Mouse (Mus musculus): Measurements from ENCODE around the gene Rap1gap.

The Rap1gap gene

GRCm38 (mm10) chr4:137748726-137749125, 84.2 kb downstream of the Rap1gap start:
- in situ Hi-C loops (cut with MboI; ENCODE audit: low pct_unique_long_range_greater_than_20kb in 1 of 2, low sequenced_read_pairs in 2 of 2, unreplicated experiment in 1 of 2): loop anchor here in 1 of 2 experiments (5.0 kb wide), 1 partner anchor 44 kb away; no protein-coding TSS in a partner anchor

DNA sequence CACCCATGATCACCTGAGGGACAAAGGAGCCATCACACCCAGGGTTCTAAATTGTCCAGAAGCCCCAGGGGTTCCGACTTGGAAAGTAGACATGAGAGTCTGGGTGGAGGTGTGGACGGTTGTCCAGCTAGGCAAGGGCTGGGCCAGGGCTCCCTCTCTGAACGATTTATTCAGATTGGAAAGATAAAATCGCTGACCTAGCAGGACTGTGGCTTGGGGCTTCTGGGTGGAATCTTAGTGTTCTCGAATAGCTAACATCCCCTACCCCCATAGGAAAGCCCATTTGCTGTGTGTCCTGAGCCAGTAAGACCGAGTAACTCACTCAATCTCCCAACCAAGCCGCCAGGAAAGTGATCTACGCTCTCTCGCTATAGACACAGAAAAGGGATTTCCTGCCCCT, 85.2 kb downstream of the Rap1gap start:
- in situ Hi-C loops (cut with MboI; ENCODE audit: low pct_unique_long_range_greater_than_20kb in 1 of 2, low sequenced_read_pairs in 2 of 2, unreplicated experiment in 1 of 2): loop anchor here in 1 of 2 experiments (5.0 kb wide), 1 partner anchor 43 kb away; no protein-coding TSS in a partner anchor

DNA sequence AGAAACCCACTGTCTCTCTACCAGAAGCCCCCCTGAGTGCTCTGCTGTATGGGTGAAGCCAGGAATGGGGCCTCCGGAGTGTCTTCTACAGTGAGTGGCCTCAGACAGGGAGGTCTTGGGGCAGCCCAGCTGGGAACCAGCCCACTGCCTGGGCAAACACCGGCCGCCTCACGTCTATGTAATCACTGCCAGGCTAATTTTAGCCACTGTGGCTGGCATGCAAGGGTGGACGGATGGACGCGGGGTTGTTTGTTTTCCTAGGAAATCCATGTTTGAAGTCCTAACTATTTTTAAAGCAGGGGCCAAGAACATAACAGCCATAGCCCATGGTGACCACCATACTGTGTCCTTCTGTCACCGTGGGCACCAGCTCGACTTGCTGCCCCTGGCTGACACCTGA, 85.6 kb downstream of the Rap1gap start:
- in situ Hi-C loops (cut with MboI; ENCODE audit: low pct_unique_long_range_greater_than_20kb in 1 of 2, low sequenced_read_pairs in 2 of 2, unreplicated experiment in 1 of 2): no loop called here

DNA sequence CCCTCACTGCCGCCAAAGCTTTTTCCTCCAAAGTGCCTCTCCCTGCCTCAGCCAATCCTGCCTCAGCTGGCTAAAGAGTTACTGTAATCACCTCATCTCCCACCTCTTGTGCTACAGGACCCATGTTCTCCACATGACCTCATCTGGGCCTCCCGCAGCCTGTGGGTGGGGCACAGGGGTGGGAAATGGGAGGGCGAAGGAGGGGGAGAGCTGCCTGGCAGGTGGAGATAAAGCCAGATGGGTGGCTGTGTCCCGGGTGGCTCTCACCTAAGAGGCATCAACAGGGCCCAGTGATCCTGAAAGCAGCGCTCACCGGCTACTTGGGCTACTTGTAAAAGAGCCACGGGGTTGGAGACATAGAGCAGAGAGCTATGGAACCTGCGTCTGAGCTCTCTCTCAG, 86.8 kb downstream of the Rap1gap start:
- in situ Hi-C loops (cut with MboI; ENCODE audit: low pct_unique_long_range_greater_than_20kb in 1 of 2, low sequenced_read_pairs in 2 of 2, unreplicated experiment in 1 of 2): no loop called here

DNA sequence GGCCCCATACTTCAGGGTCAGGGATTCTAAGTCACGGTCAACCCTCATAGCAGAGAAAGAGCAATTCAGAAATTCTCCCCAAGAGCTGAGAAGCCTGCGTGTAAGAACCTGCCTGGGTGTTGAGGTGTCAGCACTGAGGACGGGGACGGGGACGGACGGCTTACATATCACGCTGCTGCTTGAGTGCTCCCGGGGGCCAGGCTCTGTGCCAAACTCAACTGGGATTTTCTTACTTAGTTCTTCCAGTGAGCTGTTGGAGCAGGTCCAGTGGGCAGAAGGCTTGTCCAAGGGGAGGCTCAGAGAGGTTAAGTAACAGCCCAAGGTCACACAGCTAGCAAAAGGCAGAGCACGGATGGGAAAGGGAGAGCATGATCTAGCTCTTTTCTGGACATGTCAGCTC, 87.2 kb downstream of the Rap1gap start:
- in situ Hi-C loops (cut with MboI; ENCODE audit: low pct_unique_long_range_greater_than_20kb in 1 of 2, low sequenced_read_pairs in 2 of 2, unreplicated experiment in 1 of 2): no loop called here

DNA sequence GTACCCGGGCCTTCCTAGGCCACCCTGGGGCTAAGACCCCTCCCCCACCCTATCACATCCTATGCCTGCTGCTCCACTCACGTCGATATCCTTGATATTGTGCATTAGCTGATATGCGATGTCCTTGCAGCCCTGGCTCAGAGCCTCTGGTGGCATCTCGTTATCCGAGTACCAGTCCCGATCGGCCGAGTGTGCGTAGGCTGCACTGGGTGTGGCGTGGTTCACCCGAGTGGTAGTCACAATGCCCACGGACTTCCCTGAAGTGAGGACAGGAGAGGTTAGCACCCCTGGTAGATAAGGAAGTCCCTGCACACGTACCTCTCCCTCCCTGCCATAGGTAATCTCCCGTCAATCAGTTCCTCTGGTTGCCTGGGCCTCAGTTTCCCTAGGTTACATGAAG, 87.9 kb downstream of the Rap1gap start:
- in situ Hi-C loops (cut with MboI; ENCODE audit: low pct_unique_long_range_greater_than_20kb in 1 of 2, low sequenced_read_pairs in 2 of 2, unreplicated experiment in 1 of 2): no loop called here

GRCm38 (mm10) chr4:137753199-137753598, 88.7 kb downstream of the Rap1gap start:
- in situ Hi-C loops (cut with MboI; ENCODE audit: low pct_unique_long_range_greater_than_20kb in 1 of 2, low sequenced_read_pairs in 2 of 2, unreplicated experiment in 1 of 2): no loop called here

DNA sequence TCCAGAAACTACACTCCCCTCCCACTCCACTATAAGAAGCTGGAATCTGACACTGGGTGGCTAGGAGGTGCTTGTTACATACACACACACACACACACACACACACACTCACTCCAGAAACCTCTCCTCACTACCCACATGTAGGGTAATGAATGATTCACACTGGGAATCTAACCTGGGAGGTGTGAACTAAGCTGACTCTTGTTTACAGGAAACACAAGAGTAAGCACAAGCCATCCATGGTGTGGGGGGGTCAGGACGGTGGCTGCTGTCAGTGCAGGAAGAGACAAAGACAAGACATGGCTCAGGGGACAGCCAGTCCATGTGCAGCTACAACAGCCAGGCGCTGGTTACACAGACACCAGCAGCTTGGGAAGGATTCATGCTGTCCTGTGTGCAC, 89.9 kb downstream of the Rap1gap start:
- in situ Hi-C loops (cut with MboI; ENCODE audit: low pct_unique_long_range_greater_than_20kb in 1 of 2, low sequenced_read_pairs in 2 of 2, unreplicated experiment in 1 of 2): no loop called here

- in situ Hi-C loops (cut with MboI; ENCODE audit: low pct_unique_long_range_greater_than_20kb in 1 of 2, low sequenced_read_pairs in 2 of 2, unreplicated experiment in 1 of 2): no loop called here
Measured at GRCm38 (mm10) chr4:137762886-137763285, 98.4 kb downstream of the Rap1gap start.

DNA sequence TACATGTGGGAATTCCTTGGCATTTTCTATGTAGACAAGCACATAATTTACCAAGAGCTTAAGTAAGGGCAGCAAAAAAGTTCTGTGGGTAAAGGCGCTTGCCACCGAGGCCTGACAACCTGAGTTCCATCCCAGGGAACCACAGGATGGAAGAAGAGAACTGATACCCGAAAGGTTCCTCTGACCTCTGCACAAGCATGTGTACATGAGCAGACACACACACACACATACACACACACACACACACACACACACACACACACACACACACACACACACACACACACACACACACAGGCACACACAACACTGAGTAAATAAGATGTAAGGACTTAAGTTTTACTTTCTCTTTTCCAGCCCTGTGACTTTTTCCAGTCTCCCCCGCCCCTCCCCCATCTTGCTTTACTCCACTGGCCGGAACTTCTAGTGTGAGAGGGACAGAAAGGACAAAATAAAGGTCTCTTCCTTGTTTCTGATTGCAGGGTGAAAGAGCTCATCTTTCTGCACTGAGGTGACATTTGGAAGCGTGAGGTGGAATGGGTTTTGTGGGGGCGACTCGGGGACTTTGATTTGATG, 99.5 kb downstream of the Rap1gap start:
- in situ Hi-C loops (cut with MboI; ENCODE audit: low pct_unique_long_range_greater_than_20kb in 1 of 2, low sequenced_read_pairs in 2 of 2, unreplicated experiment in 1 of 2): no loop called here

- in situ Hi-C loops (cut with MboI; ENCODE audit: low pct_unique_long_range_greater_than_20kb in 1 of 2, low sequenced_read_pairs in 2 of 2, unreplicated experiment in 1 of 2): no loop called here
Measured at GRCm38 (mm10) chr4:137764621-137765020, 100.1 kb downstream of the Rap1gap start.

DNA sequence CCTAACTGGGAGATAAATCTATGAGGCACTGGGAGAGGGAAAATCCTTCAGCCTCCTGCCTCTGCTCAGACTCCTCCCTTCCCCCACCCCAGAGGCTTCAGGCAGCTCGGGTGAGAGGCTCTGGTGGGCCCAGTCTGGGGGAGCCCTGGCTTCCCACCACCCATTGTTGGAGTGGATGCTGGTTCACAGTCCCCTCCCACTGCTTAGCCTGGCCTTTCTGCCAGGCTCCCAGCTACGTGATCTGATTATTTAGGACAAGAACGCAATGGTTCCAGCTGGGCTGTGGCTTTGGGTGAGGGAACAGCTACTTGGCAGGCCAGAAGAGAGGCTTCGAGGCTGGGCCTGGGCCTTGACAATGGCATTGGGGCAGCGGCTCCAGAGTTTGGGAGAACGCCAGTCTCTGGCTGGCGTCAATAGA, 101.0 kb downstream of the Rap1gap start:
- in situ Hi-C loops (cut with MboI; ENCODE audit: low pct_unique_long_range_greater_than_20kb in 1 of 2, low sequenced_read_pairs in 2 of 2, unreplicated experiment in 1 of 2): no loop called here

DNA sequence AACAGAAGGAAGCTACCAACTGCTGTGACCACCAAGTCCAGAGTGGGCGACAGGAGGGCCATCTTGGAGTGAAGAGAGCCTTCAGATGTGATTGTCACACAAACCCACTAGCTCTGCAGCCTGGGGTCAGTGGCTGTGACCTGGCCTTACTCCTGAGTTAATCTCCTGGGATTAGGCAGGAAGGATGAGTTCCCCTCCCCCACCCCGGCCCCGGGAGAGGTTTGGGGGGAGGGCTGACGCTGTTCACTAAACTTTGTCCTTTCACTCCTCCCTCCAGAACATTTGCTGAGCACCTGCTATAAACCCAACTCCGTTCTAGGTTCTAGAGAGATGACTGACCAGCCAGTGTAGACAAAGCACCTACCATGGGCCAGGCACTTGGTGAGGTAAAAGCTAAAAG, 101.8 kb downstream of the Rap1gap start:
- in situ Hi-C loops (cut with MboI; ENCODE audit: low pct_unique_long_range_greater_than_20kb in 1 of 2, low sequenced_read_pairs in 2 of 2, unreplicated experiment in 1 of 2): no loop called here

GRCm38 (mm10) chr4:137768381-137768780, 103.9 kb downstream of the Rap1gap start:
- in situ Hi-C loops (cut with MboI; ENCODE audit: low pct_unique_long_range_greater_than_20kb in 1 of 2, low sequenced_read_pairs in 2 of 2, unreplicated experiment in 1 of 2): no loop called here

DNA sequence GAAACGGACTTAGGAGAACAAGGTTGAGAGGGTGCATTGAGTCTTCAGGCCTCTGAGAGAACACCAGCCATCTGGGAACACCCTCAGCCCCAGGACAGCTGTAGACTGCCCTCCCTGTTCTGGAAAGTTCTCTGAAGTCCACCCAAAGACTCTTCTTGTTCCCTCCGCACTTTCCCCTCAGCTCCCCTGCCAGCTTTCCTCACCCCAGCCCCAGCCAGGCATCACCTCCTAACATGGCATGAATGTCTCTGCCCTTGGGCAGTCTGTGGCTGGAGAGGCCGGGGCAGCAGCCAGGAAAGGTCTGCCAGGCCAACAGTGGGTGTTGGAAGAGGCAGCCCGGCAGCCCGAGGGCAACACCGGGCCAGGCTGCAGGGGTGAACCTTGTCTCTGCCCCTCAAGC, 104.3 kb downstream of the Rap1gap start:
- in situ Hi-C loops (cut with MboI; ENCODE audit: low pct_unique_long_range_greater_than_20kb in 1 of 2, low sequenced_read_pairs in 2 of 2, unreplicated experiment in 1 of 2): no loop called here

DNA sequence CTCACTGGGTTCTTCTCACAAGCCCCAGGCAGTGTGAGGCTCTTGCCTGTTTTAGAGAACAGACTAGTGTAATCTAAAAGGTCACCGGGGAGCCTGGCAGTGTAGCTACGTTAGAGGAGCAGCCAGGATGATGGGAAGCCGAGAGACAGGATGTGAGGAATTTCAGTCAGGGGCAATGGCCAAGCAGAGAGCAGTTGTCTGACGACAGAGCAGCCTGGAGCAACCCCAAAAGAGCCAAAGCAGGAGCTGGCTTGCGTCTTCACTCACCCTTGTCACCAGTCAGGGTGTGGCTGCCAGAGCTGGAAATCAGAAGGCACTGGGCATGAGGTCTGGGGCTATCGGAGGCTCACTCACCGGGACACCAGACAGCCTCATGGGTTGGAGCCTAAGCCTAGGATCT, 105.1 kb downstream of the Rap1gap start:
- in situ Hi-C loops (cut with MboI; ENCODE audit: low pct_unique_long_range_greater_than_20kb in 1 of 2, low sequenced_read_pairs in 2 of 2, unreplicated experiment in 1 of 2): no loop called here

DNA sequence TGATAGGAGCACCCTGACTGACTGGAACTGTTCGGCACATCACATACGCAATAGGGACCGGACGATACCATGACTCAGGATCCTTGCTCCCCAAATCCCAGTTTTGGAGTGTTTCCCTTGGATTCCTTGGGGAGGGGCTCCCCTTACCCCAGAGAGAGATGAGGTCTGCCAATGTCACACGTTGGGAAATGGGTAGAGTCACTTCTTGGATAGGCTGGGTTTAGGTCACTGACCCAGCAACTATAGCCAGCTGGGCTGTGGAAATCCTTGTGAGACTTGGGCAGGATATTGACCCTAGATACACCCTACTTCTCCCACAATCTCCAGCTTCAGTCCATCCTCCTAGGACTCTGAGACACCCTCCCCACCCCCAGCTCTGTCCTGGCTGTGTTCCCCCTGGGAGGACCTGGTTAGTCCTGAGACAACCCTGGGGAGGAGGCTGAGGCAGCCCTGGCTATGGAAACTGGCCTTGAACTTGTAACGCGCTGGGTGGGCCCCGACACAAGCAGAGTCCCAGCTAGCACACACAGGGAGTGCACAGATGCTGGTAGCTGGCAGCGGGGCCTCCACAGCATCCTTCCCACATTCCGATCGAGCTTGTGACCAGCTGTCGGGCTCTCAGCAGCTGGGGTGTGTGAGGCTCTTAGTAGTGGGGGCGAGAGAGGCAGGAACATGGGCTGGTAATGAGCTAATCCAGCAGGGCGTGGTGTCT, 106.5 kb downstream of the Rap1gap start:
- in situ Hi-C loops (cut with MboI; ENCODE audit: low pct_unique_long_range_greater_than_20kb in 1 of 2, low sequenced_read_pairs in 2 of 2, unreplicated experiment in 1 of 2): no loop called here

DNA sequence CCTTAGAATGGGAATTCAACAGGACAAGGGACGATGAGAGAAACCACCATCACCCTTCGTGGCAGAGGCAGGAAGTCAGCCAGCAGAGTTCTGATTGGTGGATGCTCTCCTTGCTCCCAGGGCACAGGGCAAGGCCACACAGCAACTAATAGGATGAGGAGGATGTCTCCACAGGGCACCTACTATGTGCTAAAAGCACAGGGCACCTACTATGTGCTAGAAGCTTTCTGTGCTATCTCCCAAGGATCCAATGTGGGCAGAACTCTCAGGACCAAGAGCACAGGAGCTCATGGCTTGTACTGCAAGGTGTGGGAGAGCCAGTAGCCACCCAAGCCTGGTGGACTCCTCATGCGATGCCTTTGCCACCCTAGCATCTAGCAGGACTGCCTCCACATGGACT, 107.2 kb downstream of the Rap1gap start:
- in situ Hi-C loops (cut with MboI; ENCODE audit: low pct_unique_long_range_greater_than_20kb in 1 of 2, low sequenced_read_pairs in 2 of 2, unreplicated experiment in 1 of 2): no loop called here

DNA sequence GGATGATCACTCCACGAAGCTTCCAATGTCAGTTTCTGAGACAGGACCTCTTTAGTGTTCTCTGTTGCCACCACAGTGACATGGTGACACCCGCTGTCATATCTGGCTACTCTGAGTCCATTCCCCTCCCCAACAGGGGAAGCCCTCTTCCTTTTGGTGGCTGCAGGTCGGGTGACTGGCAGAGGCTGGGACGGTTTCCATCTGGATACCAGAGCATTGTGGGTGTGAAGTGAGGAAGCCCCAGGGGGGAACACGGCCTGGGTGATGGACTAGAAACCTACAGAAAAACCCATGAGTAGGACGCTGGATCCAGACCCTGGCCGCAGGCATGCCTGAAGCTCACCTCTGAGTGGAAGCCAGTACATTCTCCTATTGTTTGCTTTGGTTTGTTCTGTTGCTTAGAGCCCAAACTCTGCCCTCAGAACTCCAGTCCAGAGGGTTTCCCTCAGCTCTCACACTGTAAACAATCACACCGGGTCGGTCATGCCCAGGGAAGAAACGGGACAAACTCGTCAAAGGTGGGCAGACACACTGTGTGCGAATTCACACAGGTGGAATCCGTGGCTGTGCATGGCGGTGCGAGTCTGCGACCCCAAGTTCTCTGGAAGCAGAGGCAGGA, 108.0 kb downstream of the Rap1gap start:
- in situ Hi-C loops (cut with MboI; ENCODE audit: low pct_unique_long_range_greater_than_20kb in 1 of 2, low sequenced_read_pairs in 2 of 2, unreplicated experiment in 1 of 2): no loop called here

DNA sequence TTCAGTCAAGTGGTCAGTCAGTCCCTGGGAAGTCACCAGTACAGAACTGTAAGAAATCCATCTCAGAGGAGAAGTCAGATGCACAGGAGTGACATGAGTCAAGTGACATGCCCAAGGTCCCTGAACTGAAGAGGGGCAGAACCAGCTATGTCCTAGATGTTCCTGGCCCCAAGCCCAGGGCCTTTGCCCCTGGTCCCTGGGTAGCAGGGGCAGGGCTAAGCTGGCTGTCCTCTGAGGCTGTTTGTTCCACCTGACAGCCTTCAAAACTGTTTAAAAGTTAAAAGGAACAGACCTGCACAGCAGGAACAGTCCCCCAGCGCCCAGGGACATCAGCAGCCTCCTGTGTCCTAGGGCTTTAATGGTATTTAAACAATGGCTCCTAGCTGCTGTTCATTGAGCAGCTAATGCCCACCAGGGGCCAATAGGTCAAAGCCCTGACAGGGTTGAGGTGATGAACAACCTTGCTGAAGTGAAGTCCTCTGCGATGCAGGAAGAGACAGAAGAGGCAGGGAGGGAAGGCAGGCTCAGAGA, 108.9 kb downstream of the Rap1gap start:
- in situ Hi-C loops (cut with MboI; ENCODE audit: low pct_unique_long_range_greater_than_20kb in 1 of 2, low sequenced_read_pairs in 2 of 2, unreplicated experiment in 1 of 2): no loop called here

Measured in mouse embryonic stem cell (cell line).